8 mouse cellular contexts compared by ENCODE assay signal in the genomic region with DNA sequence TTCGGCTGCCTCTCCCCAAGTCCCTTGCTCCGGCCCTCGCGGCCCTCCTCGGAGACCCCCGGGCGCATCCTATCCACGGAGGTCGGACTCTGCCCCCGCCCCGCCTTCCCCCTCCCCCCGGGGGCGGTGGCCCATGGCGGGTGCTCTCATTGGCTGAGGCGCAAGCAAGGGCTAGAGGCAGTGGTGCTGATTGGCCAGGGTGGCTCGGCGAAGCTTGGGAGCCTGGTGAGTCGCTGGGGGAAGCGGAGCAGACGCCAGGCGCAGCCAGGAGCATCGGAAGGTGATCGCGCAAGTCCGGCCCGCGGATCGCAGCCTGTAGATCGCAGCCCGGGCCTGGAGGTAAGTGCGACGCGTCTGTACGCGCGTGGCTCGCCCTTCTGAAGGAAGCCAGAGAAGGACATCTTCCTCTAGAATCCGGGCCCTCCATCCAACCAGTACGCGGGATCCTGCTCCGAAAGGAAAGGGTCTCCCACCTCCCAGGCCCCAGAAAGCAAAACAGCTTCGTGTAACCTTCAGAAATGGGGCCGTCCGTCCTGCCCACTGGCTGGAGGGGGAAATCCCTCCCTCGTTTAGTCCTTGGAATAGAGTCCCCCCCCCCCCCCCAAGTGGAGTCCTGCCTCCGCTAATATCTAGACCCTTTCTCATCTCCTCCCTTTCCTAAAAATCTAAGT. TPM values are rescaled to one million over a fixed set of nuclear protein-coding genes. Genes with fewer than 3 reads are reported as not detected.
DNase-seq lines count a peak whose midpoint lies in the region; TF ChIP-seq lines count a peak whose summit lies in the region.

Gene Abat, plus strand, starts transcription at position 194 of the 671 bp plus-strand sequence.

- peak; percentile 90 to 91 for DNase-seq in adrenal gland, adult 18-20 months (ENCODE audit: low spot score in 2 of 2)
- peak; percentile 95 for DNase-seq in embryo, embryonic 10 days (ENCODE audit: low spot score)
- DNase-seq in gastrocnemius, postnatal 25 days: peak; percentile 94
- peak; percentile 61 for DNase-seq in induced T-regulatory cell, adult 2 months (ENCODE audit: low read depth)
- peak; percentile 94 to 96 for DNase-seq in left cerebral cortex, adult 2 months (ENCODE audit: extremely low spot score in 1 of 2, low spot score in 2 of 2)
- DNase-seq in lung, postnatal 4 days: peak; percentile 91 to 96
- DNase-seq in right cerebral cortex, adult 2 months (ENCODE audit: low spot score in 2 of 2): peak; percentile 94
- DNase-seq in urinary bladder, postnatal 25 days (ENCODE audit: low spot score): peak; percentile 82

- TF ChIP-seq CTCF in left cerebral cortex, adult 2 months (IDR thresholded peaks at IDR 0.05): no peak

- intact Hi-C loops in left cerebral cortex, adult 2 months (cut with DNase I): no loop called here

- H3K27ac ChIP-seq in left cerebral cortex, adult 2 months: peak within 1 kb of the TSS; percentile 89

- H3K4me3 ChIP-seq in left cerebral cortex, adult 2 months: peak within 1 kb of the TSS; percentile 87

RNA-seq across cellular contexts. Expression of gene Abat, which starts in this region (rescaled TPM):
- 100 to 1,000 TPM in 1 of 2 experiments, 10 to 100 TPM in 1; 64.8 to 124 TPM for total RNA-seq in adrenal gland, adult 18-20 months (2021)
- total RNA-seq in gastrocnemius, postnatal 25 days (2021): 1 to 10 TPM; 2.1 to 3.3 TPM
- 100 to 1,000 TPM; 140 to 156 TPM for total RNA-seq in left cerebral cortex, adult 2 months (2021)

Comparison
In these comparisons a context has a peak if more than half of its experiments do, and no peak if none do; other contexts are left out.
1. Peak in every context shown above with its lines: DNase-seq, H3K4me3 ChIP-seq and H3K27ac ChIP-seq.
2. RNA of gene Abat (total RNA-seq): 140 to 156 TPM in left cerebral cortex, adult 2 months and 64.8 to 124 TPM in adrenal gland, adult 18-20 months; 2.1 to 3.3 TPM in gastrocnemius, postnatal 25 days; every median in the first group is over 10 times any median in the second.